In genomic region chr3:152397335-152397940, GRCm38 (mm10) we compare ENCODE assay signal across 8 mouse cellular contexts. TPM values are rescaled to one million over a fixed set of nuclear protein-coding genes. Genes with fewer than 3 reads are reported as not detected.
DNase-seq lines count a peak whose midpoint lies in the region; ATAC-seq and TF ChIP-seq lines count a peak whose summit lies in the region.

No protein-coding gene starts in this region.

- intact Hi-C loops in left cerebral cortex, postnatal 14 days (cut with DNase I), result loop anchor here (5.0 kb wide), 1 partner anchor 80 kb away; no protein-coding TSS in a partner anchor

- H3K9me3 ChIP-seq in embryonic facial prominence, embryonic 12.5 days, result no peaks in the 10 kb centered on the region
- H3K9me3 ChIP-seq in neural tube, embryonic 14.5 days (ENCODE audit: control insufficient read depth, low read length), result no peaks in the 10 kb centered on the region

- no peak for DNase-seq in lung, adult 2 months
- DNase-seq in lung, postnatal 4 days, result no peak
- DNase-seq in kidney, postnatal 14 days, result peak; percentile 45
- no peak for DNase-seq in natural killer cell, adult 2 months (ENCODE audit: low spot score in 2 of 2)
- no peak for DNase-seq in left cerebral cortex, postnatal 14 days (ENCODE audit: low spot score in 2 of 2)
- DNase-seq in layer of hippocampus, postnatal 25 days (ENCODE audit: extremely low spot score in 1 of 2, low spot score in 1 of 2), result no peak

- H3K27me3 ChIP-seq in embryonic facial prominence, embryonic 12.5 days, result no peaks in the 10 kb centered on the region
- H3K27me3 ChIP-seq in neural tube, embryonic 14.5 days (ENCODE audit: control insufficient read depth, insufficient read depth, low read length), result no peaks in the 10 kb centered on the region

- peaks cover 20% of the 10 kb centered on the region for H3K4me1 ChIP-seq in lung, adult 2 months (ENCODE audit: control insufficient read depth, insufficient read depth, low read length)
- peaks cover 27% of the 10 kb centered on the region for H3K4me1 ChIP-seq in embryonic facial prominence, embryonic 12.5 days
- H3K4me1 ChIP-seq in neural tube, embryonic 14.5 days (ENCODE audit: control insufficient read depth, insufficient read depth, low read length), result peaks cover 9% of the 10 kb centered on the region

- TF ChIP-seq POLR2A in lung, adult 2 months (IDR thresholded peaks at IDR 0.05; ENCODE audit: borderline replicate concordance, extremely low read depth, low read depth, low read length), result no peak

- peak overlapping the region; percentile 99; the same call in 1 of the 2 replicates for H3K27ac ChIP-seq in embryonic facial prominence, embryonic 12.5 days
- no peak overlapping the region for H3K27ac ChIP-seq in neural tube, embryonic 14.5 days (ENCODE audit: low read depth, low read length)

- H3K4me2 ChIP-seq in embryonic facial prominence, embryonic 12.5 days (replicated peaks), result peak overlapping the region; percentile 75
- H3K4me2 ChIP-seq in neural tube, embryonic 14.5 days (ENCODE audit: low read depth, low read length), result peak overlapping the region; percentile 83

- ATAC-seq in embryonic facial prominence, embryonic 12.5 days (ENCODE audit: insufficient number of reproducible peaks, insufficient read depth, low FRiP score, low TSS enrichment), result no peak
- ATAC-seq in neural tube, embryonic 14.5 days (ENCODE audit: low read depth), result no peak

- peak overlapping the region; percentile 100 for H3K4me3 ChIP-seq in lung, adult 2 months (replicated peaks; ENCODE audit: extremely low read depth, low read depth, low read length)
- peak overlapping the region; percentile 67 for H3K4me3 ChIP-seq in embryonic facial prominence, embryonic 12.5 days
- peak overlapping the region; percentile 76 for H3K4me3 ChIP-seq in neural tube, embryonic 14.5 days (ENCODE audit: low read depth, low read length)

- no peaks in the 10 kb centered on the region for H3K36me3 ChIP-seq in embryonic facial prominence, embryonic 12.5 days
- no peaks in the 10 kb centered on the region for H3K36me3 ChIP-seq in neural tube, embryonic 14.5 days (ENCODE audit: control insufficient read depth, insufficient read depth, low read length)

- peak overlapping the region; percentile 94 for H3K9ac ChIP-seq in embryonic facial prominence, embryonic 12.5 days
- peak overlapping the region; percentile 89 for H3K9ac ChIP-seq in neural tube, embryonic 14.5 days (replicated peaks; ENCODE audit: low read depth, low read length)

- 30% methylated on average over 9 of the region's 9 CpGs for whole genome bisulfite sequencing in lung, adult 2 months
- 68% methylated on average over 9 of the region's 9 CpGs for WGBS in embryonic facial prominence, embryonic 12.5 days
- WGBS in neural tube, embryonic 14.5 days, result 68% methylated on average over 9 of the region's 9 CpGs

- no peak for TF ChIP-seq CTCF in lung, adult 2 months (IDR thresholded peaks at IDR 0.05; ENCODE audit: insufficient read depth, low read length)

RNA-seq across cellular contexts. Expression of gene Zzz3, which starts 2.2 kb away (rescaled TPM):
- polyA plus RNA-seq in lung, adult 2 months (2012; rRNA removed), result 13.9 and 19.7 TPM in 2 replicates
- polyA plus RNA-seq in embryonic facial prominence, embryonic 12.5 days (2016; fragmentation: Nextera tagmentation; extraction: Ambion mirVana), result 55.9 and 58.4 TPM in 2 replicates
- 36.3 and 40.6 TPM in 2 replicates for polyA plus RNA-seq in neural tube, embryonic 14.5 days (2014; fragmentation: Nextera tagmentation; extraction: Ambion mirVana)
- total RNA-seq in left cerebral cortex, postnatal 14 days (2021), result 10 to 100 TPM; 29.3 to 30.8 TPM
- total RNA-seq in layer of hippocampus, postnatal 25 days (2021), result 10 to 100 TPM; 40.4 to 43.1 TPM

RNA-seq across cellular contexts. Expression of gene Usp33, which starts 51.2 kb away (rescaled TPM):
- 16.3 and 26.6 TPM in 2 replicates for polyA plus RNA-seq in lung, adult 2 months (2012; rRNA removed)
- 51.1 and 56.7 TPM in 2 replicates for polyA plus RNA-seq in embryonic facial prominence, embryonic 12.5 days (2016; fragmentation: Nextera tagmentation; extraction: Ambion mirVana)
- 126 and 128 TPM in 2 replicates for polyA plus RNA-seq in neural tube, embryonic 14.5 days (2014; fragmentation: Nextera tagmentation; extraction: Ambion mirVana)
- total RNA-seq in left cerebral cortex, postnatal 14 days (2021), result 100 to 1,000 TPM; 123 to 127 TPM
- total RNA-seq in layer of hippocampus, postnatal 25 days (2021), result 100 to 1,000 TPM; 116 to 123 TPM

RNA-seq across cellular contexts. Expression of gene Miga1, which starts 57.2 kb away (rescaled TPM):
- polyA plus RNA-seq in lung, adult 2 months (2012; rRNA removed), result 9.5 and 11.6 TPM in 2 replicates
- polyA plus RNA-seq in embryonic facial prominence, embryonic 12.5 days (2016; fragmentation: Nextera tagmentation; extraction: Ambion mirVana), result 24.7 and 24.8 TPM in 2 replicates
- polyA plus RNA-seq in neural tube, embryonic 14.5 days (2014; fragmentation: Nextera tagmentation; extraction: Ambion mirVana), result 22.5 and 24.1 TPM in 2 replicates
- 10 to 100 TPM; 82.3 to 83.2 TPM for total RNA-seq in left cerebral cortex, postnatal 14 days (2021)
- 10 to 100 TPM; 72.0 to 79.1 TPM for total RNA-seq in layer of hippocampus, postnatal 25 days (2021)
